Mouse (Mus musculus) central nervous system, embryonic 11.5 days (tissue): Measurements from ENCODE around the gene Clec16a. TPM values are rescaled to one million over a fixed set of nuclear protein-coding genes. Genes with fewer than 3 reads are reported as not detected.

Source experiments
- polyA plus RNA-seq: library from polyadenylated mRNA; depleted of rRNA; stranded (reverse); fragments of >200 nt; gene quantifications from 2 replicates; pipeline ENCODE4 v1.2.3, GENCODE M21; 2012; rRNA removed

Clec16a gene
- polyA plus RNA-seq = 15.2 and 15.7 TPM in 2 replicates

GRCm38 (mm10) chr16:10544995-10545622 lies at the start of gene Clec16a:
Clec16a (plus strand) TSS chr16:10545339.

GRCm38 (mm10) chr16:10542698-10543365 lies 2.3 kb upstream of the Clec16a start, which contains the start of gene Dexi:
Dexi (minus strand) TSS chr16:10543054.

GRCm38 (mm10) chr16:10785371-10786231 lies 240.5 kb downstream of the Clec16a start, which contains the start of gene Socs1:
Socs1 (minus strand) TSS chr16:10785536.

DNA sequence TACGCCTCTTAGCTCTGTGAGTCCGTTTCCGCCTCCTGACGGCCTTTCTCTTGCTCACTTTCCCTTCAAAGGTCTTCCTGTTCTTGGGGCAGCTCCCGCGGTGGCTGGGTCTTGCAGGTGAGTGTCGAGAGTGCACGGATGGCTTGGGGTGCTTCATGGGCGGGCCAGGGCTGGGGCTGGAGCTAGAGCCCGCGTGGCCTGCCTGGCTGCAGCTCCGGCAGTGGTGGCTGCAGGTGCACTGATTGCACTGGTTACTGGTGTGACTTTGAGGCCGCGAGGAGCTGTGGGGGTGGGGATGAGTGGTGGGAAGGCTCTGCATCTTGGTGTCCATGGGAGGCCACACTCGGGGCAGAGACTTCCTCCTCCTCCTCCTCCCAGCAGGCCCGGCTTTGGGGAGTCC lies 243.1 kb downstream of the Clec16a start, which contains the start of gene Tnp2:
Gene Tnp2 (minus strand): TSS at position 390 of the 400 bp plus-strand sequence.

GRCm38 (mm10) chr16:10790702-10791101 lies 245.6 kb downstream of the Clec16a start, which contains the start of gene Prm3:
Prm3 (minus strand) TSS chr16:10790914.

Other genes starting within 250 kb of the Clec16a start
- 3.2 and 6.1 TPM in 2 replicates for gene Emp2, start 231.4 kb upstream of the Clec16a start, polyA plus RNA-seq
- gene Tekt5, start 149.8 kb upstream of the Clec16a start, polyA plus RNA-seq = 0.17 and 0.21 TPM in 2 replicates
- 50.0 and 50.7 TPM in 2 replicates for gene Nubp1, start 133.4 kb upstream of the Clec16a start, polyA plus RNA-seq
- gene Tvp23a, start 98.0 kb upstream of the Clec16a start, polyA plus RNA-seq = 19.3 and 23.6 TPM in 2 replicates
- gene Ciita, start 65.3 kb upstream of the Clec16a start, polyA plus RNA-seq = 0.01 and 0.02 TPM in 2 replicates
- gene Dexi, start 2.3 kb upstream of the Clec16a start, polyA plus RNA-seq = 29.3 and 31.9 TPM in 2 replicates
- 1.6 and 2.4 TPM in 2 replicates for gene Socs1, start 240.2 kb downstream of the Clec16a start, polyA plus RNA-seq
- gene Tnp2, start 243.3 kb downstream of the Clec16a start, polyA plus RNA-seq = not detected in 2 replicates
- not detected in 2 replicates for gene Prm3, start 245.6 kb downstream of the Clec16a start, polyA plus RNA-seq